Mouse (Mus musculus) kidney, embryonic 16.5 days (tissue): ENCODE results near the gene Ephx3. TPM values are rescaled to one million over a fixed set of nuclear protein-coding genes. Genes with fewer than 3 reads are reported as not detected.

Experiments used
- ATAC-seq: fragments of 200-750 bp; cut with Nextera tagmentation; 2 replicates; pipeline ENCODE4 v1.8.0; 2017; ENCODE audit warnings: moderate TSS enrichment; ENCODE audit not compliant: low FRiP score, low TSS enrichment
- H3K27ac ChIP-seq: fragments of 300-500 bp; sonication (generic); 2 replicates; pipeline ENCODE4 v1.5.1; 2014; ENCODE audit warnings: low read length
- H3K27me3 ChIP-seq: fragments of 300-500 bp; sonication (generic); 2 replicates; pipeline ENCODE4 v1.6.1; 2014; ENCODE audit warnings: low read length, control low read depth, mixed read lengths; ENCODE audit not compliant: insufficient read depth
- H3K36me3 ChIP-seq: fragments of 300-500 bp; sonication (generic); 2 replicates; pipeline ENCODE4 v1.6.1; 2014; ENCODE audit warnings: low read length, control low read depth, mixed read lengths; ENCODE audit not compliant: insufficient read depth
- H3K4me1 ChIP-seq: fragments of 300-500 bp; sonication (generic); 2 replicates; pipeline ENCODE4 v1.6.1; 2014; ENCODE audit warnings: low read length, control low read depth, mixed read lengths; ENCODE audit not compliant: insufficient read depth
- H3K4me2 ChIP-seq: fragments of 300-500 bp; sonication (generic); replicated peaks from 2 replicates; pipeline ENCODE4 v1.6.1; 2014; ENCODE audit warnings: low read depth, low read length
- H3K4me3 ChIP-seq: fragments of 300-500 bp; sonication (generic); 2 replicates; pipeline ENCODE4 v1.5.1; 2014; ENCODE audit warnings: mild to moderate bottlenecking, low read length
- H3K9ac ChIP-seq: fragments of 300-500 bp; sonication (generic); replicated peaks from 2 replicates; pipeline ENCODE4 v1.6.1; 2014; ENCODE audit warnings: low read length
- H3K9me3 ChIP-seq: fragments of 300-500 bp; sonication (generic); 2 replicates; pipeline ENCODE4 v1.6.1; 2016; ENCODE audit warnings: low read length, control low read depth
- WGBS: fragments of 180-500 bp; shearing (Covaris S2); extraction: QIAGEN DNeasy Blood & Tissue Kit; methylation state at CpG from one replicate; pipeline ENCODE4 v1.1.7; 2014; 5-methylcytosine and 5-hydroxymethylcytosine counted together
- polyA plus RNA-seq: library from polyadenylated mRNA; unstranded; fragments of >200 nt; fragmentation: Nextera tagmentation; extraction: Ambion mirVana; gene quantifications from 2 replicates; pipeline ENCODE4 v1.2.1, GENCODE M21; 2015

Ephx3 gene
- polyA plus RNA-seq, 1 experiment from 2014 or later: 0.37 TPM

GRCm38 (mm10) chr17:32163910-32164650, 25.3 kb downstream of the Ephx3 start:
- Histone ChIP-seq H3K4me2 (peak overlapping the region; percentile 21; the same call in 1 of the 2 replicates), H3K9ac (peak overlapping the region; percentile 11), H3K36me3 (0 out of 2 replicates have a peak, but pooled peaks cover 4% of the 10 kb centered on the region), H3K4me1 (peaks cover 41% of the 10 kb centered on the region), H3K4me3 (no peak overlapping the region), H3K27ac (0 out of 2 replicates have a peak overlapping the region, but pooled peaks have one; percentile 29), H3K27me3 (no peaks in the 10 kb centered on the region), H3K9me3 (no peaks in the 10 kb centered on the region)
- ATAC-seq: no peak
- 59% methylated on average over 6 of the region's 6 CpGs for WGBS

GRCm38 (mm10) chr17:32162112-32162850, 27.1 kb downstream of the Ephx3 start:
- H3K36me3 ChIP-seq: peaks cover 12% of the 10 kb centered on the region
- peak overlapping the region; percentile 93 for H3K4me2 ChIP-seq
- peak overlapping the region; percentile 65 for H3K9ac ChIP-seq
- peak; percentile 53 for ATAC-seq
- H3K9me3 ChIP-seq: no peaks in the 10 kb centered on the region
- H3K27ac ChIP-seq: peak overlapping the region; percentile 47; the same call in 1 of the 2 replicates
- H3K4me3 ChIP-seq: peak overlapping the region; percentile 52
- no peaks in the 10 kb centered on the region for H3K27me3 ChIP-seq
- H3K4me1 ChIP-seq: peaks cover 41% of the 10 kb centered on the region
- WGBS: 1% methylated on average over 58 of the region's 58 CpGs

- Histone ChIP-seq H3K4me1 (peaks cover 36% of the 10 kb centered on the region), H3K4me3 (no peak overlapping the region), H3K9me3 (no peaks in the 10 kb centered on the region), H3K27me3 (no peaks in the 10 kb centered on the region), H3K4me2 (no peak overlapping the region), H3K9ac (no peak overlapping the region), H3K36me3 (peaks cover 12% of the 10 kb centered on the region), H3K27ac (no peak overlapping the region)
- ATAC-seq: no peak
- 70% methylated on average over 4 of the region's 4 CpGs for WGBS
These were observed 28.5 kb downstream of the Ephx3 start for GRCm38 (mm10) chr17:32160882-32161281.

GRCm38 (mm10) chr17:32158841-32159240, 30.5 kb downstream of the Ephx3 start:
- H3K4me1 ChIP-seq: peaks cover 18% of the 10 kb centered on the region
- no peak overlapping the region for H3K27ac ChIP-seq
- WGBS: 91% methylated on average over 13 of the region's 13 CpGs
- H3K4me3 ChIP-seq: no peak overlapping the region
- no peaks in the 10 kb centered on the region for H3K9me3 ChIP-seq
- no peak overlapping the region for H3K9ac ChIP-seq
- peaks cover 24% of the 10 kb centered on the region for H3K36me3 ChIP-seq
- no peaks in the 10 kb centered on the region for H3K27me3 ChIP-seq
- H3K4me2 ChIP-seq: no peak overlapping the region
- no peak for ATAC-seq

- Histone ChIP-seq H3K27ac (no peak overlapping the region), H3K4me2 (no peak overlapping the region), H3K27me3 (no peaks in the 10 kb centered on the region), H3K4me1 (no peaks in the 10 kb centered on the region), H3K9ac (no peak overlapping the region), H3K36me3 (peaks cover 42% of the 10 kb centered on the region), H3K4me3 (no peak overlapping the region), H3K9me3 (no peaks in the 10 kb centered on the region)
- WGBS: 96% methylated on average over 8 of the region's 8 CpGs
- no peak for ATAC-seq
These were observed 42.6 kb downstream of the Ephx3 start for GRCm38 (mm10) chr17:32146718-32147117.

- Histone ChIP-seq H3K9ac (0 out of 2 replicates have a peak overlapping the region, but pooled peaks have one; percentile 36), H3K27me3 (no peaks in the 10 kb centered on the region), H3K4me3 (peak overlapping the region; percentile 26), H3K9me3 (no peaks in the 10 kb centered on the region), H3K4me2 (peak overlapping the region; percentile 53), H3K36me3 (peaks cover 51% of the 10 kb centered on the region), H3K4me1 (no peaks in the 10 kb centered on the region), H3K27ac (no peak overlapping the region)
- ATAC-seq: peak; percentile 86
- WGBS: 27% methylated on average over 39 of the region's 39 CpGs
These were observed 46.2 kb downstream of the Ephx3 start for GRCm38 (mm10) chr17:32142907-32143854.

GRCm38 (mm10) chr17:32142234-32142633, 47.1 kb downstream of the Ephx3 start:
- no peaks in the 10 kb centered on the region for H3K9me3 ChIP-seq
- no peak for ATAC-seq
- no peak overlapping the region for H3K4me3 ChIP-seq
- no peak overlapping the region for H3K4me2 ChIP-seq
- H3K27ac ChIP-seq: no peak overlapping the region
- H3K36me3 ChIP-seq: peaks cover 56% of the 10 kb centered on the region
- WGBS: 96% methylated on average over 1 of the region's 1 CpGs
- no peaks in the 10 kb centered on the region for H3K27me3 ChIP-seq
- H3K4me1 ChIP-seq: no peaks in the 10 kb centered on the region
- H3K9ac ChIP-seq: no peak overlapping the region
